Mouse (Mus musculus) megakaryocyte, embryonic 14.5 days (primary cell): ENCODE results near the gene Dnaja3.

Source experiments
- FLI1 ChIP-seq: IDR thresholded peaks from 2 replicates; pipeline ENCODE4 v1.6.1; 2012; ENCODE audit warnings: low read length, inconsistent platforms, mixed read lengths
- GATA1 ChIP-seq: IDR thresholded peaks from 3 replicates; pipeline ENCODE4 v1.6.1; 2012; ENCODE audit warnings: mixed read lengths, low read length, inconsistent platforms, borderline replicate concordance

DNA sequence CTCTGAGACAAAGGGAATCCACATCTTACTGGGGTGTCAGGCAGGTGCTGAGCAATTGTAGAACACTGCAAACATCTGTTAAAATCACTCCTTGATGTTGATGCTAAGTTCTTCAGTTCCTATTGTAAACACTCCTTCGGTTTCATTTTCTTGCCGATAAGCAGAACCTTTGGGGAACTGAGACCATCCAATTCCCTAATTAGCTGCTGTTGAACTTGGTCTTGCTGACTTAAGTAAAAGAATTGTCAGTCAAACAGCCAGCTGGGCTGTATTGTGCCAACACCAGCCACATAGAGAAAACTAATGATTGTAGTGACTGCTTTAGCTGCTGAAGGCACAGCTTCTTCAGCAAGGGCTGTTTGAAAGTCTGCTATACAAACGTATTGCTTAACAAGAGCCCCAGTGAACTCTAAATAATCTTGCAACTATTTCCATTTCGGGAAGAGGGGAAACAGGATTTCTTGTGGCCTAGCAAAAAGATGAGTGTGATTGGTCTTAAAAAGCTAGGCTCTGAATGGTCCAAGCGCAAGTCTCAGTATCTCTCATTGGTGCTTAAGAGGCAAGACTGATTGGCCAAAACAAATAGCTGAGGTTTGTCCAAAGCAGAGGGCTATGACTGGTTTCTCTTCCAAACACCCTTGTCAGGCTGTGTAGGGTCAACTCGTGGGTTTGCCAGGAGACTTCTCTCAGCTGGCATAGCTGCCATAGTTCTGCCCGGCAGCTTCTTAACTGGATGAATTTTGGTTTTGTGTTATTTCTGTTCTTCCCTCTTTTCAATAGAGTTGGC, 82.5 kb downstream of the Dnaja3 start:
- no peak for TF ChIP-seq GATA1
- no peak for TF ChIP-seq FLI1
